ENCODE assay signal across 7 mouse cellular contexts in genomic region chr1:185517566-185517965, GRCm38 (mm10).
DNase-seq lines count a peak whose midpoint lies in the region; ATAC-seq and TF ChIP-seq lines count a peak whose summit lies in the region.

No protein-coding gene starts in this region.

- TF ChIP-seq EP300 in stomach, postnatal 0 days (optimal IDR thresholded peaks at IDR 0.05) = no peak

- no peak overlapping the region for H3K4me2 ChIP-seq in stomach, postnatal 0 days (replicated peaks; ENCODE audit: low read depth)

- peak; percentile 4 to 6 for DNase-seq in kidney, adult 8-10 months
- DNase-seq in kidney, adult 11 months = no peak
- peak; percentile 79 for DNase-seq in adipocyte (ENCODE audit: low spot score)
- peak; percentile 63 for DNase-seq in liver
- DNase-seq in stomach, postnatal 0 days (ENCODE audit: low spot score) = no peak

- H3K27me3 ChIP-seq in E14TG2a.4 (ENCODE audit: insufficient read depth, low read length) = no peaks in the 10 kb centered on the region
- H3K27me3 ChIP-seq in erythroblast, embryonic 14.5 days (ENCODE audit: control insufficient read depth) = 0 out of 2 replicates have a peak, but pooled peaks cover 2% of the 10 kb centered on the region
- H3K27me3 ChIP-seq in stomach, postnatal 0 days (ENCODE audit: control insufficient read depth, insufficient read depth, low read length) = no peaks in the 10 kb centered on the region

- H3K4me3 ChIP-seq in E14TG2a.4 (replicated peaks; ENCODE audit: low read length) = no peak overlapping the region
- peak overlapping the region; percentile 14 for H3K4me3 ChIP-seq in erythroblast, embryonic 14.5 days (replicated peaks)
- H3K4me3 ChIP-seq in stomach, postnatal 0 days (ENCODE audit: low read depth, low read length) = no peak overlapping the region

- no peaks in the 10 kb centered on the region for H3K36me3 ChIP-seq in E14TG2a.4 (ENCODE audit: insufficient read depth, low read length)
- H3K36me3 ChIP-seq in erythroblast, embryonic 14.5 days (ENCODE audit: control insufficient read depth) = peaks cover 6% of the 10 kb centered on the region
- H3K36me3 ChIP-seq in stomach, postnatal 0 days (ENCODE audit: control insufficient read depth, insufficient read depth, low read length) = no peaks in the 10 kb centered on the region

- 10% methylated on average over 3 of the region's 5 CpGs for WGBS in stomach, postnatal 0 days

- H3K27ac ChIP-seq in stomach, postnatal 0 days (replicated peaks) = no peak overlapping the region

- ATAC-seq in stomach, postnatal 0 days (ENCODE audit: low FRiP score, low TSS enrichment) = no peak

- H3K9me3 ChIP-seq in E14TG2a.4 (ENCODE audit: low read length) = no peaks in the 10 kb centered on the region
- peaks cover 3% of the 10 kb centered on the region for H3K9me3 ChIP-seq in erythroblast, embryonic 14.5 days (ENCODE audit: control insufficient read depth, low read length)
- H3K9me3 ChIP-seq in stomach, postnatal 0 days (ENCODE audit: control insufficient read depth, low read length) = no peaks in the 10 kb centered on the region

- no peak overlapping the region for H3K9ac ChIP-seq in stomach, postnatal 0 days (ENCODE audit: low read length)

- H3K4me1 ChIP-seq in E14TG2a.4 (replicated peaks; ENCODE audit: low read depth, low read length) = peaks cover 6% of the 10 kb centered on the region
- peaks cover 46% of the 10 kb centered on the region for H3K4me1 ChIP-seq in erythroblast, embryonic 14.5 days (ENCODE audit: control insufficient read depth)
- H3K4me1 ChIP-seq in stomach, postnatal 0 days (replicated peaks; ENCODE audit: control insufficient read depth, insufficient read depth) = no peaks in the 10 kb centered on the region

- peak; percentile 43 for TF ChIP-seq CTCF in E14TG2a.4 (conservative IDR thresholded peaks at IDR 0.05; ENCODE audit: low read length)
- TF ChIP-seq CTCF in stomach, postnatal 0 days (IDR thresholded peaks at IDR 0.05; ENCODE audit: low read depth) = peak; percentile 71

Comparison
In these comparisons a context has a peak if more than half of its experiments do, and no peak if none do; other contexts are left out.
1. DNase-seq: peak in kidney, adult 8-10 months (2 of 2), adipocyte (single experiment) and liver (single experiment); none in kidney, adult 11 months (single experiment) and stomach, postnatal 0 days (single experiment).